Mouse (Mus musculus): ENCODE results near the gene Brca1. TPM values are rescaled to one million over a fixed set of nuclear protein-coding genes. Genes with fewer than 3 reads are reported as not detected.

Brca1 gene
- polyA plus RNA-seq, 1 experiment from 2014 or later = 1.9 TPM

DNA sequence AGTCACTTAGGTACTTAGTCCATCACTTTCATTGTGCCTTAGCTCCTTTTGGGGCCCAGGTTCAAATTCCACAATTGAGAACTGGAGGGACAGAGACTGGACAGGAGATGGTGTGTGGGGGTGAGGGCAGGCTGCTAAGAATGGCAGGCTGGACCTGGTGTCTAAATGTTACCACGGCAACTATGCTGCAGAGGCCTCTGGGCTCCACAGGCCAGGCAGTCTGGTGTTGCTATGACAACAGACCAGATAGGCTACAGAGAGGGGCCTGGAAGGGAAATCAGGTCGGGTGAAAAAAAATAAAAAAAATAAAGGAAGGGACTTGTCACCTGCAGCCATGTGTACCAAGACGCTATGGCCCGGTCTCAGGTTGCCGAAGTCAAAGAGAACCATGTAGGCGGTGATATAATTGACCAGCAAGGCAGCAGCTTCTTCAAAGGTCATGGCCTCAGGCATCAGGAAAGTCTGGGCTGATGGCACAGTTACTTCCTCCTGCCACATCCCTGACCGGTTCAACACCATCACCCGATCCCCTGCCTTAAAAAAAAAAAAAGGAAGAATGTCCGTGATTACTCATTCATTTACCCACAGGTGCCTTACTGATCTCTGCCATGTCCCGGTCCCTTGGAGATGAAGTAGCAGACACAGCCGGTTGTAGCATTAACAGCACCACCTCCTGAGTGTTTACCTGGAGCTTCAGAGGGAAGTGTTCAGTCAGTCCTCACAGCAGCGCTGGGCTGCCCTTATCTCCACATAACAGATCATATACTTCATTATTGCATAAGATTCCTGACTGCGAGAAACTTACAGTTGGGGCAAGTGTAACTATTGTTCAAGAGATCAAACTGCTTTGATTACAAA, 88.9 kb downstream of the Brca1 start:
- H3K9ac ChIP-seq (ENCODE audit: low read depth, low read length) = peak overlapping the region; percentile 45
- 26% methylated on average over 13 of the region's 13 CpGs for WGBS
- no peaks in the 10 kb centered on the region for H3K27me3 ChIP-seq (ENCODE audit: control insufficient read depth, insufficient read depth, low read depth, low read length)
- peaks cover 39% of the 10 kb centered on the region for H3K4me1 ChIP-seq (ENCODE audit: control insufficient read depth, insufficient read depth, low read length)
- H3K9me3 ChIP-seq (replicated peaks; ENCODE audit: control insufficient read depth, low read length, poor library complexity, severe bottlenecking) = no peaks in the 10 kb centered on the region
- peak; percentile 40; the same call in 1 of the 2 replicates for ATAC-seq
- peak overlapping the region; percentile 53 for H3K27ac ChIP-seq (ENCODE audit: low read length)
- H3K36me3 ChIP-seq (ENCODE audit: control insufficient read depth, insufficient read depth, low read length) = peaks cover 33% of the 10 kb centered on the region
- H3K4me3 ChIP-seq (ENCODE audit: low read depth, low read length) = peak overlapping the region; percentile 98; the same call in 1 of the 2 replicates
- H3K4me2 ChIP-seq (ENCODE audit: low read length) = peak overlapping the region; percentile 79

DNA sequence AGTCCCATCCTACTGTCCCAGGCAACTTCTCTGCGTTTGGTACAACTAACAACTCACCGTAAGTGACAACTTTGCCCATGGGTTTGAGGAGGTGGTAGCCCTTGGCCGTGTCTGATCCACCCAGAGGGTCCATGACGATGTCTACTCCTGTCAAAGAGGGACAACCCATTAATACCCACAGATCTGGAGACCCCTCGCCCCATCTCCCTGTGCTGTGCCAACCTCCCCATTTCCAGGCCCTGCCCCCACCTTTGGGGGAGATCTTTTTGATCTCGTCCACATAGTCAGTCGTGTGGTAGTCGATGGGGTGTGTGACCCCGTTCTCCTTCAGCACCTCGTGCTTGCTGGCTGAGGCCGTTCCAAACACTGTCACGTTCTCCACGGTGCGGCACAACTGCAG, 89.6 kb downstream of the Brca1 start:
- Histone ChIP-seq H3K4me1 (ENCODE audit: control insufficient read depth, insufficient read depth, low read length) (peaks cover 33% of the 10 kb centered on the region), H3K36me3 (ENCODE audit: control insufficient read depth, insufficient read depth, low read length) (peaks cover 40% of the 10 kb centered on the region), H3K9ac (ENCODE audit: low read depth, low read length) (0 out of 2 replicates have a peak overlapping the region, but pooled peaks have one; percentile 38), H3K27me3 (ENCODE audit: control insufficient read depth, insufficient read depth, low read depth, low read length) (no peaks in the 10 kb centered on the region), H3K4me3 (ENCODE audit: low read depth, low read length) (no peak overlapping the region), H3K4me2 (ENCODE audit: low read length) (peak overlapping the region; percentile 79), H3K9me3 (replicated peaks; ENCODE audit: control insufficient read depth, low read length, poor library complexity, severe bottlenecking) (no peaks in the 10 kb centered on the region), H3K27ac (ENCODE audit: low read length) (peak overlapping the region; percentile 53)
- no peak for ATAC-seq
- WGBS = 58% methylated on average over 14 of the region's 14 CpGs

DNA sequence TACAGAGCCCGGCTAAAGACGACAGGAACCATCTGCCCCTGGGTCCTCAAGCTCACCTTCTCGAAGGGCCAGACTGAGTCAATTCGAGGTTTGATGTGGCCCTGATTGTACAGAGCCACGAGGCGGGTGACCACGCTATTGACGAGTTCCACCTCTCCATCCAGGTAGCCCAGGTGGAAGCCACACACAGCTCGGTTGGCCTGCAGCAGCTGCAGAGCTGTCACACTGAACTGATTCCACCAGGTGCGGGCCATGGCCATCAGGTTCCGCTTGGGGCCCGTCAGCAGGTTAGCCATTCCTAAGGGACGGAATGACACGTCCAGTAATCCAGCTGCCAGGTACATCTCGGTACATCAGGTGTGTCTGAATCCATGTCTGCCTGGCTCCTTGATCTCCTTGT, 91.4 kb downstream of the Brca1 start:
- Histone ChIP-seq H3K4me1 (ENCODE audit: control insufficient read depth, insufficient read depth, low read length) (peaks cover 26% of the 10 kb centered on the region), H3K27ac (ENCODE audit: low read length) (no peak overlapping the region), H3K4me2 (ENCODE audit: low read length) (no peak overlapping the region), H3K36me3 (ENCODE audit: control insufficient read depth, insufficient read depth, low read length) (peaks cover 42% of the 10 kb centered on the region), H3K4me3 (ENCODE audit: low read depth, low read length) (no peak overlapping the region), H3K27me3 (ENCODE audit: control insufficient read depth, insufficient read depth, low read depth, low read length) (no peaks in the 10 kb centered on the region), H3K9ac (ENCODE audit: low read depth, low read length) (no peak overlapping the region), H3K9me3 (replicated peaks; ENCODE audit: control insufficient read depth, low read length, poor library complexity, severe bottlenecking) (no peaks in the 10 kb centered on the region)
- no peak for ATAC-seq
- 88% methylated on average over 15 of the region's 15 CpGs for WGBS

DNA sequence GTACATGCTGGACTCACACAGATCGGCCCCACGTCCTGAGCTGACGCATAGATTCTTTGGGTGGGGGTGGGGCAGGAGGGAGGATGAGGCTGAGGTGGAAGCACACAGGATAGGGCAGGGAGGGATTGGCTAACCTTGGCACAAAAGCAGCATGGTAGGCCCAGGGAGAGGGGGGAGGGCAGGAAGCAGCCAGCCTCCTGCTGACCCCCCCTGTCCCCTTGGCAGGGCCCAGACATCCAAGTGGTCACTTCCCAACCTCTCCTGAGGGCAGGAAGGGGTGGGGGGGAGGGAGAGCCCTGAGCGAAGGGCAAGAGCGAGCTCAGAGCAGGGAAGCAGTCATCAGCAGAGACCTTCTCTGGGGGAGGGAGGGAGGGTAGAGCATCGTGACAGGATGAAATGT, 92.0 kb downstream of the Brca1 start:
- Histone ChIP-seq H3K4me3 (ENCODE audit: low read depth, low read length) (no peak overlapping the region), H3K9me3 (replicated peaks; ENCODE audit: control insufficient read depth, low read length, poor library complexity, severe bottlenecking) (no peaks in the 10 kb centered on the region), H3K4me2 (ENCODE audit: low read length) (no peak overlapping the region), H3K4me1 (ENCODE audit: control insufficient read depth, insufficient read depth, low read length) (peaks cover 26% of the 10 kb centered on the region), H3K27ac (ENCODE audit: low read length) (no peak overlapping the region), H3K27me3 (ENCODE audit: control insufficient read depth, insufficient read depth, low read depth, low read length) (no peaks in the 10 kb centered on the region), H3K36me3 (ENCODE audit: control insufficient read depth, insufficient read depth, low read length) (peaks cover 42% of the 10 kb centered on the region), H3K9ac (ENCODE audit: low read depth, low read length) (no peak overlapping the region)
- ATAC-seq = no peak
- 39% methylated on average over 4 of the region's 6 CpGs for WGBS

DNA sequence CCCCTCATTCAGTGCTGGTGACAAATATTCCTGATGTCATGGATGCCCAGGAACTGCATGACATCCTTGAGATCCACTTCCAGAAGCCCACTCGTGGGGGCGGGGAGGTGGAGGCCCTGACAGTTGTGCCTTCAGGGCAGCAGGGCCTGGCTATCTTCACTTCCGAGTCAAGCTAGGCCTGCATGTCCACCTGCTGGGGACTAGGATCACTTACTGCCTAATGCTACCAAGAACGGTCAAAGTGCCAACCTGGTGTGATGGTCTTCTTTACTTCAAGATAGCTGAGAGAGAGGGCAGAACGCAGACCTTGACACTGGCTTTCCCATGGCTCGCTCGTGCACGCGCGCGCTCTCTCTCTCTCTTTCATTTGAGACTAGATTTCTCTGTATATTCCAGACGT, 93.5 kb downstream of the Brca1 start:
- Histone ChIP-seq H3K27ac (ENCODE audit: low read length) (no peak overlapping the region), H3K9me3 (replicated peaks; ENCODE audit: control insufficient read depth, low read length, poor library complexity, severe bottlenecking) (no peaks in the 10 kb centered on the region), H3K4me2 (ENCODE audit: low read length) (no peak overlapping the region), H3K4me3 (ENCODE audit: low read depth, low read length) (no peak overlapping the region), H3K36me3 (ENCODE audit: control insufficient read depth, insufficient read depth, low read length) (peaks cover 42% of the 10 kb centered on the region), H3K9ac (ENCODE audit: low read depth, low read length) (no peak overlapping the region), H3K4me1 (ENCODE audit: control insufficient read depth, insufficient read depth, low read length) (peaks cover 12% of the 10 kb centered on the region), H3K27me3 (ENCODE audit: control insufficient read depth, insufficient read depth, low read depth, low read length) (no peaks in the 10 kb centered on the region)
- 84% methylated on average over 12 of the region's 12 CpGs for WGBS
- ATAC-seq = no peak

DNA sequence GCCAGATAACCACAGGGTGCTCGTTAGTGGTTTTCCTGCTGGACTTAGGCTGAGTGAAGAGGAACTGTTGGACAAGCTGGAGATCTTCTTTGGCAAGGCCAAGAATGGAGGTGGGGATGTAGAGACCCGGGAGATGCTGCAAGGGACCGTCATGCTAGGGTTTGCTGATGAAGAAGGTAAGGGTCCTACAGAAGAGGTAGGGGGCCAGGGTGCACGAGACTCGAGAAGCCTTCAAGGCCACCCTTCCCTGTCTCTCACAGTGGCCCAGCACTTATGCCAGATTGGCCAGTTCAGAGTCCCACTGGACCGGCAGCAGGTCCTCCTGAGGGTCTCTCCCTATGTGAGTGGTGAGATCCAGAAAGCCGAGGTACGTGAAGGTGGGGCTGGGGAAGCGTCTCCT, 94.1 kb downstream of the Brca1 start:
- ATAC-seq = no peak
- Histone ChIP-seq H3K9me3 (replicated peaks; ENCODE audit: control insufficient read depth, low read length, poor library complexity, severe bottlenecking) (no peaks in the 10 kb centered on the region), H3K4me2 (ENCODE audit: low read length) (no peak overlapping the region), H3K27me3 (ENCODE audit: control insufficient read depth, insufficient read depth, low read depth, low read length) (no peaks in the 10 kb centered on the region), H3K4me1 (ENCODE audit: control insufficient read depth, insufficient read depth, low read length) (peaks cover 6% of the 10 kb centered on the region), H3K36me3 (ENCODE audit: control insufficient read depth, insufficient read depth, low read length) (peaks cover 42% of the 10 kb centered on the region), H3K4me3 (ENCODE audit: low read depth, low read length) (no peak overlapping the region), H3K9ac (ENCODE audit: low read depth, low read length) (no peak overlapping the region), H3K27ac (ENCODE audit: low read length) (no peak overlapping the region)
- WGBS = 95% methylated on average over 7 of the region's 9 CpGs

DNA sequence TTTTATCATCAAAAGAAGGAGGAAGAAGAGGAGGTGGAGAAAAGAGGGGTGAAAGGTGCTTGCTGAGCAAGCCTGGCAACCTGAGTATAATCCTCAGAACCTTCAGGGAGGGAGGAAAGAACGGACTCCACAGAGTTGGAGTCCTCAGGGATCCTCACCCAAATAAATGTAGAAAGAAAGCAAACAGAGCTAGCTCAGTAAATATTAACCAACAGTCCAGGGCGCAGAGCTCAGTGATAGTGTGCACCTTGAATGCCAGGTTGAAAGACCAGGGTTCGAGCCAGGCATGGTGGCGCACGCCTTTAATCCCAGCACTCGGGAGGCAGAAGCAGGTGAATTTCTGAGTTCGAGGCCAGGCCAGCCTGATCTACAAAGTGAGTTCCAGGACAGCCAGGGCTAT, 96.1 kb downstream of the Brca1 start:
- Histone ChIP-seq H3K27ac (ENCODE audit: low read length) (no peak overlapping the region), H3K4me1 (ENCODE audit: control insufficient read depth, insufficient read depth, low read length) (no peaks in the 10 kb centered on the region), H3K4me3 (ENCODE audit: low read depth, low read length) (no peak overlapping the region), H3K4me2 (ENCODE audit: low read length) (no peak overlapping the region), H3K27me3 (ENCODE audit: control insufficient read depth, insufficient read depth, low read depth, low read length) (no peaks in the 10 kb centered on the region), H3K36me3 (ENCODE audit: control insufficient read depth, insufficient read depth, low read length) (peaks cover 27% of the 10 kb centered on the region), H3K9ac (ENCODE audit: low read depth, low read length) (no peak overlapping the region), H3K9me3 (replicated peaks; ENCODE audit: control insufficient read depth, low read length, poor library complexity, severe bottlenecking) (no peaks in the 10 kb centered on the region)
- WGBS = 86% methylated on average over 7 of the region's 7 CpGs
- no peak for ATAC-seq

DNA sequence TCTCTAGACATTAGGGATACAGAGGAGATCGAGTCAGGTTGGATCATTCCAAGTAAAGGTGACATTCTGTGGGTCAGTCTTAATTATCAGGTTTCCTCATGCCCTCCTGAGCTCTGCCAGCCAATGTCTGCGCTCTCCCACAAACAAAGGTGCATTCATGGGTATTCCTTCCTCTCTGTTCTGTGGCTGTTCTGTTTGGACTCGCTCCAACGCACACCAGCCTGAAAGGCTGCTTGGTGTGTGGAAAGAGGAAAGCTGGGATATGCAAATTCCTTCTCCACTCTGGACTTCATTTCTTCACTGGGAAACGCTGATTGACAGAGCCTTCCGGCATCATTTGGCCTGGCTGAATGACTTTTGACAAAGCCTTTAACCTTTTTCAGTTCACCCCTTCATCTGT, 97.1 kb downstream of the Brca1 start:
- Histone ChIP-seq H3K9me3 (replicated peaks; ENCODE audit: control insufficient read depth, low read length, poor library complexity, severe bottlenecking) (no peaks in the 10 kb centered on the region), H3K4me1 (ENCODE audit: control insufficient read depth, insufficient read depth, low read length) (no peaks in the 10 kb centered on the region), H3K27ac (ENCODE audit: low read length) (no peak overlapping the region), H3K36me3 (ENCODE audit: control insufficient read depth, insufficient read depth, low read length) (peaks cover 18% of the 10 kb centered on the region), H3K4me3 (ENCODE audit: low read depth, low read length) (no peak overlapping the region), H3K9ac (ENCODE audit: low read depth, low read length) (no peak overlapping the region), H3K27me3 (ENCODE audit: control insufficient read depth, insufficient read depth, low read depth, low read length) (no peaks in the 10 kb centered on the region), H3K4me2 (ENCODE audit: low read length) (no peak overlapping the region)
- no peak; the same call in 1 of the 2 replicates for ATAC-seq
- WGBS = 30% methylated on average over 6 of the region's 6 CpGs

DNA sequence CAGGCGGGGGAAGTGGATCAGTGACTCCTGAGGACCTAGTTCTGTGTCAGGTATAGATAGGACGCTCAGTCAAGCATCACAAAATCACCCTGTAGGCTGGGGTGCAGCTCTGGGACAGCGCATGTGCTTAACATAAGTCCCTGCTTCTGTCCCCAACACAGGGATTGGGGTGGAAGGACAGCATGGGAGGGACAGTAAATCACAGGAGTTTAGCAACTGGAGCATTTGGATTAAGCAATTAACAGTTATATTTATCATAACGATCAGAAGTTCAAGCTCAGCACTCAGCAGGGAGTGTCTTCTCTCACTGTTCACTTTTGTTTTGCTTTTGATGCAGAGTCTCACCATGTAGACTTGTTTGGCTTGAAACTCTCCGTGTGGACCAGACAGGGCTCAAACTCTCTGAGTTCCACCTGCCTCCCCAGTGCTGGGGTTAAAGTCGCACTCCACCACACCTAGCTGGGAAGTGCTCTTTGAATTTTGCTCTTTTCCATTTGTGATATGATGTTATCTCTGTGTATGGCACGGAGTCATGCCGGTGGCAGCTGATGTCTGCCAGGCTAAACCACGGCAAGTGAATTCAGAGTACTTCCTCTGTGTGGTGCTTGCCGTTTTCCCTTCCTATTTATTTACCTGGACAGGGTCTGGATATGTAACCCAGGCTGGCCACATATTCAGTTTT, 99.5 kb downstream of the Brca1 start:
- no peak overlapping the region for H3K9ac ChIP-seq (ENCODE audit: low read depth, low read length)
- H3K27ac ChIP-seq (ENCODE audit: low read length) = no peak overlapping the region
- H3K4me3 ChIP-seq (ENCODE audit: low read depth, low read length) = no peak overlapping the region
- WGBS = 76% methylated on average over 10 of the region's 10 CpGs
- H3K4me1 ChIP-seq (ENCODE audit: control insufficient read depth, insufficient read depth, low read length) = no peaks in the 10 kb centered on the region
- H3K27me3 ChIP-seq (ENCODE audit: control insufficient read depth, insufficient read depth, low read depth, low read length) = no peaks in the 10 kb centered on the region
- peaks cover 4% of the 10 kb centered on the region; the same call in 1 of the 2 replicates for H3K36me3 ChIP-seq (ENCODE audit: control insufficient read depth, insufficient read depth, low read length)
- no peaks in the 10 kb centered on the region for H3K9me3 ChIP-seq (replicated peaks; ENCODE audit: control insufficient read depth, low read length, poor library complexity, severe bottlenecking)
- no peak for ATAC-seq
- H3K4me2 ChIP-seq (ENCODE audit: low read length) = no peak overlapping the region
